Mouse (Mus musculus): Measurements from ENCODE around the gene Ly6g6f. TPM values are rescaled to one million over a fixed set of nuclear protein-coding genes. Genes with fewer than 3 reads are reported as not detected.
A peak's percentile ranks its signal among the peaks of the same experiment; 100 is the strongest.
"Not testable (repeated sequence)": the region's sequence is repeated elsewhere in the genome, so short reads cannot be mapped to it uniquely, and the experiment has no call there.

The Ly6g6f gene
- polyA plus RNA-seq, 1 experiment from 2014 or later, result 0.17 TPM

GRCm38 (mm10) chr17:35046681-35047455 lies 38.5 kb downstream of the Ly6g6f start, which contains the start of gene Msh5:
Gene Msh5, minus strand, starts transcription at chr17:35046745.
- Histone ChIP-seq H3K9me3 (no peaks in the 10 kb centered on the region), H3K4me1 (peaks cover 53% of the 10 kb centered on the region), H3K4me3 (replicated peaks) (peak within 1 kb of the TSS; percentile 54), H3K9ac (peak within 1 kb of the TSS; percentile 88), H3K27me3 (no peaks in the 10 kb centered on the region), H3K27ac (peak within 1 kb of the TSS; percentile 90), H3K36me3 (replicated peaks) (no peaks in the 10 kb centered on the region), H3K4me2 (peak within 1 kb of the TSS; percentile 93)
- ATAC-seq (ENCODE audit: low FRiP score), result peak; percentile 97
- WGBS, result 3% methylated on average over 33 of the region's 33 CpGs

- no peaks in the 10 kb centered on the region for H3K27me3 ChIP-seq
- ATAC-seq (ENCODE audit: low FRiP score), result peak; percentile 73
- H3K4me1 ChIP-seq, result peaks cover 45% of the 10 kb centered on the region
- H3K27ac ChIP-seq, result peak overlapping the region; percentile 90
- no peaks in the 10 kb centered on the region for H3K9me3 ChIP-seq
- H3K9ac ChIP-seq, result peak overlapping the region; percentile 88
- H3K4me2 ChIP-seq, result peak overlapping the region; percentile 93
- peak overlapping the region; percentile 54 for H3K4me3 ChIP-seq (replicated peaks)
- H3K36me3 ChIP-seq (replicated peaks), result no peaks in the 10 kb centered on the region
- 7% methylated on average over 47 of the region's 48 CpGs for whole genome bisulfite sequencing
Measured at GRCm38 (mm10) chr17:35045807-35046680, 39.4 kb downstream of the Ly6g6f start.

GRCm38 (mm10) chr17:35044904-35045806 lies 40.3 kb downstream of the Ly6g6f start:
- no peak for ATAC-seq (ENCODE audit: low FRiP score)
- Histone ChIP-seq H3K9ac (peak overlapping the region; percentile 88), H3K4me3 (replicated peaks) (peak overlapping the region; percentile 54), H3K4me1 (peaks cover 43% of the 10 kb centered on the region), H3K36me3 (replicated peaks) (no peaks in the 10 kb centered on the region), H3K27ac (no peak overlapping the region), H3K4me2 (peak overlapping the region; percentile 93), H3K9me3 (no peaks in the 10 kb centered on the region), H3K27me3 (no peaks in the 10 kb centered on the region)
- WGBS, result 89% methylated on average over 7 of the region's 7 CpGs

GRCm38 (mm10) chr17:35043794-35044193 lies 41.6 kb downstream of the Ly6g6f start:
- H3K4me1 ChIP-seq, result peaks cover 29% of the 10 kb centered on the region
- H3K27me3 ChIP-seq, result no peaks in the 10 kb centered on the region
- no peak for ATAC-seq (ENCODE audit: low FRiP score)
- H3K36me3 ChIP-seq (replicated peaks), result no peaks in the 10 kb centered on the region
- H3K4me2 ChIP-seq, result no peak overlapping the region
- no peak overlapping the region for H3K27ac ChIP-seq
- H3K9ac ChIP-seq, result no peak overlapping the region
- H3K9me3 ChIP-seq, result no peaks in the 10 kb centered on the region
- H3K4me3 ChIP-seq (replicated peaks), result no peak overlapping the region
- WGBS, result 90% methylated on average over 4 of the region's 4 CpGs

GRCm38 (mm10) chr17:35039121-35039873 lies 46.1 kb downstream of the Ly6g6f start:
- H3K4me1 ChIP-seq, result no peaks in the 10 kb centered on the region
- H3K27ac ChIP-seq, result no peak overlapping the region
- ATAC-seq (ENCODE audit: low FRiP score), result no peak
- no peak overlapping the region for H3K4me2 ChIP-seq
- WGBS, result 90% methylated on average over 11 of the region's 11 CpGs
- H3K4me3 ChIP-seq (replicated peaks), result no peak overlapping the region
- no peaks in the 10 kb centered on the region for H3K36me3 ChIP-seq (replicated peaks)
- H3K9ac ChIP-seq, result no peak overlapping the region
- no peaks in the 10 kb centered on the region for H3K27me3 ChIP-seq
- H3K9me3 ChIP-seq, result no peaks in the 10 kb centered on the region

- Histone ChIP-seq H3K4me2 (no peak overlapping the region), H3K27ac (no peak overlapping the region), H3K4me3 (replicated peaks) (no peak overlapping the region), H3K27me3 (no peaks in the 10 kb centered on the region), H3K9me3 (no peaks in the 10 kb centered on the region), H3K4me1 (peaks cover 6% of the 10 kb centered on the region), H3K36me3 (replicated peaks) (no peaks in the 10 kb centered on the region), H3K9ac (no peak overlapping the region)
- no peak for ATAC-seq (ENCODE audit: low FRiP score)
- WGBS, result 86% methylated on average over 6 of the region's 6 CpGs
Measured at GRCm38 (mm10) chr17:35034896-35035295, 50.5 kb downstream of the Ly6g6f start.

- H3K27me3 ChIP-seq; H3K36me3 ChIP-seq (replicated peaks); H3K4me3 ChIP-seq (replicated peaks); H3K4me2 ChIP-seq; H3K9ac ChIP-seq; H3K9me3 ChIP-seq; H3K27ac ChIP-seq; ATAC-seq (ENCODE audit: low FRiP score); H3K4me1 ChIP-seq: not testable (repeated sequence)
- whole genome bisulfite sequencing, result 78% methylated on average over 1 of the region's 1 CpGs
Measured at GRCm38 (mm10) chr17:35033703-35034102, 51.7 kb downstream of the Ly6g6f start.

GRCm38 (mm10) chr17:35032323-35032870 lies 53.0 kb downstream of the Ly6g6f start:
- Histone ChIP-seq H3K9me3 (no peaks in the 10 kb centered on the region), H3K36me3 (replicated peaks) (no peaks in the 10 kb centered on the region), H3K4me2 (no peak overlapping the region), H3K4me3 (replicated peaks) (no peak overlapping the region), H3K27me3 (no peaks in the 10 kb centered on the region), H3K4me1 (peaks cover 19% of the 10 kb centered on the region), H3K27ac (no peak overlapping the region), H3K9ac (no peak overlapping the region)
- no peak for ATAC-seq (ENCODE audit: low FRiP score)
- 79% methylated on average over 8 of the region's 8 CpGs for WGBS

- Histone ChIP-seq H3K27me3 (no peaks in the 10 kb centered on the region), H3K27ac (no peak overlapping the region), H3K4me3 (replicated peaks) (no peak overlapping the region), H3K4me2 (no peak overlapping the region), H3K4me1 (peaks cover 24% of the 10 kb centered on the region), H3K36me3 (replicated peaks) (no peaks in the 10 kb centered on the region), H3K9me3 (no peaks in the 10 kb centered on the region), H3K9ac (no peak overlapping the region)
- WGBS, result 82% methylated on average over 7 of the region's 7 CpGs
- ATAC-seq (ENCODE audit: low FRiP score), result no peak
Measured at GRCm38 (mm10) chr17:35031880-35032279, 53.5 kb downstream of the Ly6g6f start.

- H3K4me3 ChIP-seq (replicated peaks), result no peak overlapping the region
- 90% methylated on average over 11 of the region's 11 CpGs for WGBS
- H3K4me1 ChIP-seq, result peaks cover 28% of the 10 kb centered on the region
- no peak overlapping the region for H3K27ac ChIP-seq
- no peak overlapping the region for H3K9ac ChIP-seq
- no peak overlapping the region for H3K4me2 ChIP-seq
- H3K27me3 ChIP-seq, result no peaks in the 10 kb centered on the region
- no peaks in the 10 kb centered on the region for H3K36me3 ChIP-seq (replicated peaks)
- ATAC-seq (ENCODE audit: low FRiP score), result no peak
- H3K9me3 ChIP-seq, result no peaks in the 10 kb centered on the region
Measured at GRCm38 (mm10) chr17:35031272-35031671, 54.1 kb downstream of the Ly6g6f start.

All from forebrain, embryonic 12.5 days (tissue).